Mouse (Mus musculus) c-Kit-positive CD71-positive TER-119-positive erythroid progenitor cells, embryonic 14.5 days (primary cell): ENCODE measurements at regions not wholly inside any gene's neighbourhood (a gene's known extent, or its start where the extent isn't known, plus 50 kb on each side); places are given as distances from the start of the nearest gene placed in this dataset.

Experiments used
- DNase-seq: peaks from one replicate; pipeline ENCODE4 v3.0.0-alpha.2; 2013; ENCODE audit warnings: low spot score

GRCm38 (mm10) chr2:117399487-117399886 lies 56.7 kb upstream of the Rasgrp1 start:
- no peak for DNase-seq

- no peak for DNase-seq
These were observed 60.8 kb upstream of the Rasgrp1 start for GRCm38 (mm10) chr2:117403425-117404175.

- no peak for DNase-seq
These were observed 62.7 kb upstream of the Rasgrp1 start for GRCm38 (mm10) chr2:117405453-117405852.

GRCm38 (mm10) chr2:117408241-117408640 lies 65.4 kb upstream of the Rasgrp1 start:
- DNase-seq = no peak

GRCm38 (mm10) chr2:117412045-117412606 lies 69.3 kb upstream of the Rasgrp1 start:
- no peak for DNase-seq

- DNase-seq = no peak
These were observed 74.6 kb upstream of the Rasgrp1 start for GRCm38 (mm10) chr2:117417229-117417970.

GRCm38 (mm10) chr2:117418121-117418615 lies 75.4 kb upstream of the Rasgrp1 start:
- DNase-seq = no peak

- DNase-seq = no peak
These were observed 75.9 kb upstream of the Rasgrp1 start for GRCm38 (mm10) chr2:117418711-117419110.

GRCm38 (mm10) chr2:117421376-117421775 lies 78.6 kb upstream of the Rasgrp1 start:
- DNase-seq = no peak

GRCm38 (mm10) chr2:117422756-117423155 lies 80.0 kb upstream of the Rasgrp1 start:
- DNase-seq = no peak

- DNase-seq = no peak
These were observed 86.4 kb upstream of the Rasgrp1 start for GRCm38 (mm10) chr2:117429205-117429604.

- DNase-seq = no peak
These were observed 89.2 kb upstream of the Rasgrp1 start for GRCm38 (mm10) chr2:117432010-117432409.

- DNase-seq = no peak
These were observed 90.1 kb upstream of the Rasgrp1 start for GRCm38 (mm10) chr2:117432923-117433322.

- no peak for DNase-seq
These were observed 90.7 kb upstream of the Rasgrp1 start for GRCm38 (mm10) chr2:117433482-117433881.

GRCm38 (mm10) chr2:117438079-117438478 lies 95.3 kb upstream of the Rasgrp1 start:
- DNase-seq = no peak

GRCm38 (mm10) chr2:117438586-117439371 lies 96.0 kb upstream of the Rasgrp1 start:
- DNase-seq = peak; percentile 33

GRCm38 (mm10) chr2:117439372-117440183 lies 96.8 kb upstream of the Rasgrp1 start:
- DNase-seq = no peak

GRCm38 (mm10) chr2:117440801-117441281 lies 98.0 kb upstream of the Rasgrp1 start:
- no peak for DNase-seq

GRCm38 (mm10) chr2:117442862-117443261 lies 100.1 kb upstream of the Rasgrp1 start:
- no peak for DNase-seq

- peak; percentile 7 for DNase-seq
These were observed 101.9 kb upstream of the Rasgrp1 start for GRCm38 (mm10) chr2:117444671-117445070.

- no peak for DNase-seq
These were observed 104.1 kb upstream of the Rasgrp1 start for GRCm38 (mm10) chr2:117446876-117447275.
